Mouse (Mus musculus): ENCODE data around the gene Sfn. TPM values are rescaled to one million over a fixed set of nuclear protein-coding genes. Genes with fewer than 3 reads are reported as not detected.

Gene Sfn
- polyA plus RNA-seq, 1 experiment from 2014 or later, result 21.3 TPM

GRCm38 (mm10) chr4:133630326-133630920, 28.5 kb upstream of the Sfn start:
- no peak for TF ChIP-seq CTCF (IDR thresholded peaks at IDR 0.05; ENCODE audit: low read depth)
- no peak for DNase-seq (ENCODE audit: low spot score)
- no peak overlapping the region for H3K9ac ChIP-seq (ENCODE audit: low read depth, low read length)
- H3K27me3 ChIP-seq (ENCODE audit: insufficient read depth, low read length), result no peaks in the 10 kb centered on the region
- no peaks in the 10 kb centered on the region for H3K9me3 ChIP-seq (replicated peaks; ENCODE audit: low read length)
- H3K4me3 ChIP-seq (replicated peaks; ENCODE audit: low read depth, low read length), result no peak overlapping the region
- H3K36me3 ChIP-seq (ENCODE audit: insufficient read depth, low read length), result 0 out of 2 replicates have a peak, but pooled peaks cover 7% of the 10 kb centered on the region
- 85% methylated on average over 8 of the region's 8 CpGs for WGBS
- H3K27ac ChIP-seq, result no peak overlapping the region
- no peak overlapping the region for H3K4me2 ChIP-seq (ENCODE audit: low read length)
- peaks cover 13% of the 10 kb centered on the region for H3K4me1 ChIP-seq (replicated peaks; ENCODE audit: insufficient read depth, low read length)
- no peak for ATAC-seq (replicated peaks; ENCODE audit: low FRiP score, low read depth)

- Histone ChIP-seq H3K9ac (ENCODE audit: low read depth, low read length) (no peak overlapping the region), H3K36me3 (ENCODE audit: insufficient read depth, low read length) (0 out of 2 replicates have a peak, but pooled peaks cover 7% of the 10 kb centered on the region), H3K27ac (no peak overlapping the region), H3K4me3 (replicated peaks; ENCODE audit: low read depth, low read length) (no peak overlapping the region), H3K4me1 (replicated peaks; ENCODE audit: insufficient read depth, low read length) (peaks cover 17% of the 10 kb centered on the region), H3K4me2 (ENCODE audit: low read length) (no peak overlapping the region), H3K9me3 (replicated peaks; ENCODE audit: low read length) (no peaks in the 10 kb centered on the region), H3K27me3 (ENCODE audit: insufficient read depth, low read length) (no peaks in the 10 kb centered on the region)
- 79% methylated on average over 7 of the region's 7 CpGs for WGBS
- no peak for TF ChIP-seq CTCF (IDR thresholded peaks at IDR 0.05; ENCODE audit: low read depth)
- no peak for DNase-seq (ENCODE audit: low spot score)
- no peak for ATAC-seq (replicated peaks; ENCODE audit: low FRiP score, low read depth)
Measured at GRCm38 (mm10) chr4:133629191-133629590, 27.2 kb upstream of the Sfn start.

- WGBS, result 62% methylated on average over 2 of the region's 2 CpGs
- no peak for TF ChIP-seq CTCF (IDR thresholded peaks at IDR 0.05; ENCODE audit: low read depth)
- Histone ChIP-seq H3K4me2 (ENCODE audit: low read length) (no peak overlapping the region), H3K9ac (ENCODE audit: low read depth, low read length) (no peak overlapping the region), H3K9me3 (replicated peaks; ENCODE audit: low read length) (no peaks in the 10 kb centered on the region), H3K36me3 (ENCODE audit: insufficient read depth, low read length) (0 out of 2 replicates have a peak, but pooled peaks cover 7% of the 10 kb centered on the region), H3K27ac (no peak overlapping the region), H3K4me3 (replicated peaks; ENCODE audit: low read depth, low read length) (no peak overlapping the region), H3K4me1 (replicated peaks; ENCODE audit: insufficient read depth, low read length) (peaks cover 17% of the 10 kb centered on the region), H3K27me3 (ENCODE audit: insufficient read depth, low read length) (no peaks in the 10 kb centered on the region)
- DNase-seq (ENCODE audit: low spot score) (no peak), ATAC-seq (replicated peaks; ENCODE audit: low FRiP score, low read depth) (no peak)
Measured at GRCm38 (mm10) chr4:133628517-133628916, 26.5 kb upstream of the Sfn start.

- Histone ChIP-seq H3K27ac (peak overlapping the region; percentile 81; the same call in 1 of the 2 replicates), H3K4me2 (ENCODE audit: low read length) (no peak overlapping the region), H3K27me3 (ENCODE audit: insufficient read depth, low read length) (no peaks in the 10 kb centered on the region), H3K36me3 (ENCODE audit: insufficient read depth, low read length) (0 out of 2 replicates have a peak, but pooled peaks cover 7% of the 10 kb centered on the region), H3K4me3 (replicated peaks; ENCODE audit: low read depth, low read length) (no peak overlapping the region), H3K9me3 (replicated peaks; ENCODE audit: low read length) (no peaks in the 10 kb centered on the region), H3K9ac (ENCODE audit: low read depth, low read length) (no peak overlapping the region), H3K4me1 (replicated peaks; ENCODE audit: insufficient read depth, low read length) (peaks cover 17% of the 10 kb centered on the region)
- no peak for ATAC-seq (replicated peaks; ENCODE audit: low FRiP score, low read depth)
- no peak for DNase-seq (ENCODE audit: low spot score)
- TF ChIP-seq CTCF (IDR thresholded peaks at IDR 0.05; ENCODE audit: low read depth), result no peak
- 90% methylated on average over 14 of the region's 14 CpGs for WGBS
Measured at GRCm38 (mm10) chr4:133627039-133627438, 25.1 kb upstream of the Sfn start.

- Histone ChIP-seq H3K36me3 (ENCODE audit: insufficient read depth, low read length) (0 out of 2 replicates have a peak, but pooled peaks cover 7% of the 10 kb centered on the region), H3K9me3 (replicated peaks; ENCODE audit: low read length) (no peaks in the 10 kb centered on the region), H3K27ac (peak overlapping the region; percentile 81), H3K4me2 (ENCODE audit: low read length) (no peak overlapping the region), H3K9ac (ENCODE audit: low read depth, low read length) (no peak overlapping the region), H3K4me1 (replicated peaks; ENCODE audit: insufficient read depth, low read length) (peaks cover 17% of the 10 kb centered on the region), H3K4me3 (replicated peaks; ENCODE audit: low read depth, low read length) (no peak overlapping the region), H3K27me3 (ENCODE audit: insufficient read depth, low read length) (no peaks in the 10 kb centered on the region)
- ATAC-seq (replicated peaks; ENCODE audit: low FRiP score, low read depth), result no peak
- no peak for TF ChIP-seq CTCF (IDR thresholded peaks at IDR 0.05; ENCODE audit: low read depth)
- no peak for DNase-seq (ENCODE audit: low spot score)
- 68% methylated on average over 9 of the region's 9 CpGs for WGBS
Measured at GRCm38 (mm10) chr4:133626621-133627020, 24.7 kb upstream of the Sfn start.

- TF ChIP-seq CTCF (IDR thresholded peaks at IDR 0.05; ENCODE audit: low read depth), result no peak
- Histone ChIP-seq H3K36me3 (ENCODE audit: insufficient read depth, low read length) (0 out of 2 replicates have a peak, but pooled peaks cover 7% of the 10 kb centered on the region), H3K27me3 (ENCODE audit: insufficient read depth, low read length) (no peaks in the 10 kb centered on the region), H3K4me3 (replicated peaks; ENCODE audit: low read depth, low read length) (no peak overlapping the region), H3K4me2 (ENCODE audit: low read length) (no peak overlapping the region), H3K27ac (peak overlapping the region; percentile 81), H3K4me1 (replicated peaks; ENCODE audit: insufficient read depth, low read length) (peaks cover 17% of the 10 kb centered on the region), H3K9ac (ENCODE audit: low read depth, low read length) (no peak overlapping the region), H3K9me3 (replicated peaks; ENCODE audit: low read length) (no peaks in the 10 kb centered on the region)
- peak; percentile 38 for DNase-seq (ENCODE audit: low spot score)
- peak; percentile 18; the same call in 1 of the 2 replicates for ATAC-seq (replicated peaks; ENCODE audit: low FRiP score, low read depth)
- WGBS, result 25% methylated on average over 5 of the region's 5 CpGs
Measured at GRCm38 (mm10) chr4:133626221-133626620, 24.3 kb upstream of the Sfn start.
